Mouse (Mus musculus) thymus, adult 2 months (tissue): ENCODE data around the gene Phb.

Source experiments
- CTCF ChIP-seq: fragments of 200-500 bp; IDR thresholded peaks from 2 replicates; pipeline ENCODE4 v1.5.1; 2012; ENCODE audit warnings: mild to moderate bottlenecking, control low read depth, low read length, moderate library complexity, borderline replicate concordance; ENCODE audit not compliant: control insufficient read depth, poor library complexity, insufficient read depth; ENCODE audit errors: extremely low read depth
- POLR2A ChIP-seq: fragments of 200-500 bp; IDR thresholded peaks from 2 replicates; pipeline ENCODE4 v1.6.1; 2012; ENCODE audit warnings: mild to moderate bottlenecking, low read length, control low read depth, moderate library complexity; ENCODE audit not compliant: control insufficient read depth, poor library complexity, insufficient read depth; ENCODE audit errors: extremely low read depth

- TF ChIP-seq POLR2A (no peak), CTCF (no peak)
These were observed 15.3 kb downstream of the Phb start for GRCm38 (mm10) chr11:95681995-95682601.
